Mouse (Mus musculus): Measurements from ENCODE around the gene Myh1. TPM values are rescaled to one million over a fixed set of nuclear protein-coding genes. Genes with fewer than 3 reads are reported as not detected.

Myh1 gene
- total RNA-seq, 1 experiment: 0.09 TPM

DNA sequence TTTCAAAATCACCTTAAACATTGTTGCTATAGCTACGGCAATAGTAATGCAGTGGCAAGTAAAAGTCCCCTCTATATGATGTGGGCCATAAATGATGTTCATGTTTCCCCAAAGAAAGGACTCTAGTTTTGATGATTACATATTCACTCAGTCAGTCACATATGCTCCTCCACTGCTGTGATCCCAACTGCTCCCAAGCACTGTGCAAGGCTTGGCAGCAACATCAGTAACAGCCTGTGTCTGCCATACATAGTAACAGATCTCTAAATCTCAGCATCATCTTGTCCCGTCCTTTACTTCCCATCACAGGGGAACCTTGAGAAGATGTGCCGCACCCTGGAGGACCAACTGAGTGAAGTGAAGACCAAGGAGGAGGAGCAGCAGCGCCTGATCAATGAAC is 53.8 kb downstream of the Myh1 start:
- Histone ChIP-seq H3K4me1 (ENCODE audit: control insufficient read depth in 2 of 2, insufficient read depth in 2 of 2, low read length in 2 of 2, poor library complexity in 1 of 2) (no peaks in the 10 kb centered on the region), H3K9me3 (ENCODE audit: control insufficient read depth, insufficient read depth, low read depth, low read length) (no peaks in the 10 kb centered on the region), H3K27ac (ENCODE audit: insufficient read depth, low read depth, low read length, poor library complexity, severe bottlenecking) (no peak overlapping the region), H3K9ac (ENCODE audit: insufficient read depth, low read depth, low read length, poor library complexity, severe bottlenecking) (no peak overlapping the region), H3K4me3 (ENCODE audit: insufficient read depth in 1 of 2, low read depth in 1 of 2, low read length in 2 of 2, poor library complexity in 1 of 2, severe bottlenecking in 1 of 2) (no peak overlapping the region), H3K36me3 (ENCODE audit: control insufficient read depth, insufficient read depth, low read length, poor library complexity, severe bottlenecking) (no peaks in the 10 kb centered on the region)
- DNase-seq (ENCODE audit: low read depth, low spot score): no peak
- in situ Hi-C loops (cut with MboI; ENCODE audit: low sequenced_read_pairs in 2 of 2, unreplicated experiment in 2 of 2): no loop called here
- TF ChIP-seq MAFK (IDR thresholded peaks at IDR 0.05; ENCODE audit: insufficient read depth, low read depth, low read length) (no peak), CHD2 (IDR thresholded peaks at IDR 0.05; ENCODE audit: low read depth, low read length) (no peak), HCFC1 (IDR thresholded peaks at IDR 0.05; ENCODE audit: borderline replicate concordance, insufficient read depth, low read length) (no peak), ZNF384 (IDR thresholded peaks at IDR 0.05; ENCODE audit: low read depth, low read length) (no peak), ZC3H11A (IDR thresholded peaks at IDR 0.05; ENCODE audit: borderline replicate concordance, low read depth, low read length) (no peak)

DNA sequence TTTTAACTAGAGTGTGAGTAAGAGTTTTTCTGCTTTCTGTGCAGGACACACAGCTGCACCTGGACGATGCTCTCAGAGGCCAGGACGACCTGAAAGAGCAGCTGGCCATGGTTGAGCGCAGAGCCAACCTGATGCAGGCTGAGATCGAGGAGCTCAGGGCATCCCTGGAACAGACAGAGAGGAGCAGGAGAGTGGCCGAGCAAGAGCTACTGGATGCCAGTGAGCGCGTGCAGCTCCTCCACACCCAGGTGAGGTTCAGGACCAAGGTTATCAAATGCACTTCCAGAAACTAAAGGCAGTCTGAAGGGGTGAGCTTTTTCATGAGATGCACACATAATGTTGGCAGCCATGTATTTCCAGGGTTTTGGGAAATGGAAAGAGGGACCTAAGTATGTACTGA is 57.2 kb downstream of the Myh1 start:
- no peak overlapping the region for H3K27ac ChIP-seq (ENCODE audit: insufficient read depth, low read depth, low read length, poor library complexity, severe bottlenecking)
- DNase-seq (ENCODE audit: low read depth, low spot score): no peak
- in situ Hi-C loops (cut with MboI; ENCODE audit: low sequenced_read_pairs in 2 of 2, unreplicated experiment in 2 of 2): no loop called here
- H3K9ac ChIP-seq (ENCODE audit: insufficient read depth, low read depth, low read length, poor library complexity, severe bottlenecking): no peak overlapping the region
- H3K4me1 ChIP-seq (ENCODE audit: control insufficient read depth in 2 of 2, insufficient read depth in 2 of 2, low read length in 2 of 2, poor library complexity in 1 of 2): no peaks in the 10 kb centered on the region
- H3K9me3 ChIP-seq (ENCODE audit: control insufficient read depth, insufficient read depth, low read depth, low read length): no peaks in the 10 kb centered on the region
- H3K36me3 ChIP-seq (ENCODE audit: control insufficient read depth, insufficient read depth, low read length, poor library complexity, severe bottlenecking): no peaks in the 10 kb centered on the region
- TF ChIP-seq CHD2 (IDR thresholded peaks at IDR 0.05; ENCODE audit: low read depth, low read length): no peak
- no peak for TF ChIP-seq ZC3H11A (IDR thresholded peaks at IDR 0.05; ENCODE audit: borderline replicate concordance, low read depth, low read length)
- no peak for TF ChIP-seq HCFC1 (IDR thresholded peaks at IDR 0.05; ENCODE audit: borderline replicate concordance, insufficient read depth, low read length)
- TF ChIP-seq ZNF384 (IDR thresholded peaks at IDR 0.05; ENCODE audit: low read depth, low read length): no peak
- H3K4me3 ChIP-seq (ENCODE audit: insufficient read depth in 1 of 2, low read depth in 1 of 2, low read length in 2 of 2, poor library complexity in 1 of 2, severe bottlenecking in 1 of 2): no peak overlapping the region

DNA sequence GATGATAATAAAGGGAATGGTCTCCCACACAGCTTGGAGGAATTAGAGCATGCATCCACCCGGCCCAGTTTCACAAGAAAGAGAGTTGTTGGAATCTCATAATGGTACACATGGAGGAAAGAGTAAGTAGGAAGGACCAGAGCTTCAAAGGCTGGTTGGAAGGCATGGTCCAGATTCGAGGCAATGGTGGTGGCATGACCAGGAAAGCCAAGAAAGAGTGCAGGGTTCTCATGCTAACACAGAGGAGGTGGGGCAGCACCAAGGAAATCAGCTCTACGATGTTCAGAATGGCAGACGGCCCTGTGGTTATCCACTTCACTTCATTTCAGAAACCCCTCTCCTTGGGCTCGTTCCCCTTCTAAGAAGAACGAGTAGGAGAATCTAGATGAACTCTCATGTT is 61.1 kb downstream of the Myh1 start:
- Histone ChIP-seq H3K4me3 (ENCODE audit: insufficient read depth in 1 of 2, low read depth in 1 of 2, low read length in 2 of 2, poor library complexity in 1 of 2, severe bottlenecking in 1 of 2) (no peak overlapping the region), H3K4me1 (ENCODE audit: control insufficient read depth in 2 of 2, insufficient read depth in 2 of 2, low read length in 2 of 2, poor library complexity in 1 of 2) (no peaks in the 10 kb centered on the region), H3K9ac (ENCODE audit: insufficient read depth, low read depth, low read length, poor library complexity, severe bottlenecking) (no peak overlapping the region), H3K36me3 (ENCODE audit: control insufficient read depth, insufficient read depth, low read length, poor library complexity, severe bottlenecking) (no peaks in the 10 kb centered on the region), H3K27ac (ENCODE audit: insufficient read depth, low read depth, low read length, poor library complexity, severe bottlenecking) (no peak overlapping the region), H3K9me3 (ENCODE audit: control insufficient read depth, insufficient read depth, low read depth, low read length) (no peaks in the 10 kb centered on the region)
- no peak for DNase-seq (ENCODE audit: low read depth, low spot score)
- in situ Hi-C loops (cut with MboI; ENCODE audit: low sequenced_read_pairs in 2 of 2, unreplicated experiment in 2 of 2): no loop called here
- TF ChIP-seq MAFK (IDR thresholded peaks at IDR 0.05; ENCODE audit: insufficient read depth, low read depth, low read length) (no peak), ZC3H11A (IDR thresholded peaks at IDR 0.05; ENCODE audit: borderline replicate concordance, low read depth, low read length) (no peak), HCFC1 (IDR thresholded peaks at IDR 0.05; ENCODE audit: borderline replicate concordance, insufficient read depth, low read length) (no peak), ZNF384 (IDR thresholded peaks at IDR 0.05; ENCODE audit: low read depth, low read length) (no peak), CHD2 (IDR thresholded peaks at IDR 0.05; ENCODE audit: low read depth, low read length) (no peak)

Other genes with a start within 250 kb of the Myh1 start
- not detected in 2 replicates for gene Tmem238l, start 243.4 kb upstream of the Myh1 start, total RNA-seq (2012; rRNA removed)
- gene Tmem220, start 174.9 kb upstream of the Myh1 start, total RNA-seq (2012; rRNA removed): 1.6 and 2.3 TPM in 2 replicates
- gene Adprm, start 147.5 kb upstream of the Myh1 start, total RNA-seq (2012; rRNA removed): 25.4 and 27.3 TPM in 2 replicates
- gene Sco1, start 147.4 kb upstream of the Myh1 start, total RNA-seq (2012; rRNA removed): 33.6 and 35.9 TPM in 2 replicates
- gene Myh3, start 121.8 kb upstream of the Myh1 start, total RNA-seq (2012; rRNA removed): 1.3 and 1.5 TPM in 2 replicates
- gene Myh2, start 29.0 kb upstream of the Myh1 start, total RNA-seq (2012; rRNA removed): not detected in 2 replicates
- gene Myh4, start 38.0 kb downstream of the Myh1 start, total RNA-seq (2012; rRNA removed): 0.09 and 0.11 TPM in 2 replicates
- 0.09 TPM in 1 of 2 replicates, not detected in the other for gene Myh8, start 77.1 kb downstream of the Myh1 start, total RNA-seq (2012; rRNA removed)
- 7.7 and 13.7 TPM in 2 replicates for gene Myh13, start 121.6 kb downstream of the Myh1 start, total RNA-seq (2012; rRNA removed)